Mouse (Mus musculus) midbrain, embryonic 15.5 days (tissue): Measurements from ENCODE around the gene 1500009C09Rik. TPM values are rescaled to one million over a fixed set of nuclear protein-coding genes. Genes with fewer than 3 reads are reported as not detected.
A peak's percentile ranks its signal among the peaks of the same experiment; 100 is the strongest.
"Not testable (repeated sequence)": the region's sequence is repeated elsewhere in the genome, so short reads cannot be mapped to it uniquely, and the experiment has no call there.

Experiments
- ATAC-seq: fragments of 200-750 bp; cut with Nextera tagmentation; replicated peaks from 2 replicates; pipeline ENCODE4 v1.8.0; 2017; ENCODE audit warnings: moderate TSS enrichment
- H3K27ac ChIP-seq: fragments of 300-500 bp; sonication (generic); 2 replicates; pipeline ENCODE4 v1.5.1; 2015; ENCODE audit warnings: mild to moderate bottlenecking, inconsistent platforms
- H3K27me3 ChIP-seq: fragments of 300-500 bp; sonication (generic); replicated peaks from 2 replicates; pipeline ENCODE4 v1.6.1; 2015; ENCODE audit warnings: inconsistent platforms
- H3K36me3 ChIP-seq: fragments of 300-500 bp; sonication (generic); replicated peaks from 2 replicates; pipeline ENCODE4 v1.6.1; 2015; ENCODE audit warnings: inconsistent platforms
- H3K4me1 ChIP-seq: fragments of 300-500 bp; sonication (generic); 2 replicates; pipeline ENCODE4 v1.6.1; 2015; ENCODE audit warnings: inconsistent platforms
- H3K4me2 ChIP-seq: fragments of 300-500 bp; sonication (generic); 2 replicates; pipeline ENCODE4 v1.6.1; 2015; ENCODE audit warnings: inconsistent platforms, mild to moderate bottlenecking, moderate library complexity
- H3K4me3 ChIP-seq: fragments of 300-500 bp; sonication (generic); 2 replicates; pipeline ENCODE4 v1.5.1; 2015; ENCODE audit warnings: mild to moderate bottlenecking, inconsistent platforms
- H3K9ac ChIP-seq: fragments of 300-500 bp; sonication (generic); 2 replicates; pipeline ENCODE4 v1.6.1; 2015; ENCODE audit warnings: mild to moderate bottlenecking, inconsistent platforms
- H3K9me3 ChIP-seq: fragments of 300-500 bp; sonication (generic); 2 replicates; pipeline ENCODE4 v1.6.1; 2016; ENCODE audit warnings: inconsistent platforms
- WGBS: fragments of 180-500 bp; shearing (Covaris S2); methylation state at CpG from one replicate; pipeline ENCODE4 v1.1.7; 2015; ENCODE audit warnings: mixed read lengths; 5-methylcytosine and 5-hydroxymethylcytosine counted together
- polyA plus RNA-seq: library from polyadenylated mRNA; unstranded; fragments of >200 nt; fragmentation: Nextera tagmentation; extraction: Ambion mirVana; gene quantifications from 2 replicates; pipeline ENCODE4 v1.2.1, GENCODE M21; 2015

The 1500009C09Rik gene
- polyA plus RNA-seq, 1 experiment from 2014 or later = 22.6 TPM

DNA sequence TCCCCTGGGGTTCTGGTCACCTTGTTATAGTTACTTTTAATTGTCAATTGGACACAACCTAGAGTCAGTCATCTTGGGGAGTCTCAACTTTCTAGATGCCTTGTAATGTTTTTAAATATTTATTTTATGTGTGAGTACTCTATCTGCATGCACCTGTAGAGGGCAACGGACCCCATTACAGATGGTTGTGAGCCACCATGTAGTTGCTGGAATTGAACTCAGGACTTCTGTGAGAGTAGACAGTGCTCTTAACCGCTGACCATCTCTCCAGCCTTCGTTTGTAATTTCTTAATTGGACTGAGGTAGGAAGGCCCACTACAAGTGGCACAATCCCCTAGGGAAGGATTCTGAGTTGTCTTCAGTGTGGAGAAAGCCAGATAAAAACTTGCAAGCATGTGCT, 8.9 kb upstream of the 1500009C09Rik start:
- H3K36me3 ChIP-seq = no peaks in the 10 kb centered on the region
- no peak overlapping the region; the same call in 1 of the 2 replicates for H3K9ac ChIP-seq
- H3K4me2 ChIP-seq = peak overlapping the region; percentile 84
- WGBS = 73% methylated on average over 3 of the region's 3 CpGs
- H3K4me3 ChIP-seq = peak overlapping the region; percentile 60
- H3K9me3 ChIP-seq = no peaks in the 10 kb centered on the region
- ATAC-seq = no peak
- no peak overlapping the region for H3K27ac ChIP-seq
- H3K27me3 ChIP-seq = no peaks in the 10 kb centered on the region
- H3K4me1 ChIP-seq = peaks cover 9% of the 10 kb centered on the region

DNA sequence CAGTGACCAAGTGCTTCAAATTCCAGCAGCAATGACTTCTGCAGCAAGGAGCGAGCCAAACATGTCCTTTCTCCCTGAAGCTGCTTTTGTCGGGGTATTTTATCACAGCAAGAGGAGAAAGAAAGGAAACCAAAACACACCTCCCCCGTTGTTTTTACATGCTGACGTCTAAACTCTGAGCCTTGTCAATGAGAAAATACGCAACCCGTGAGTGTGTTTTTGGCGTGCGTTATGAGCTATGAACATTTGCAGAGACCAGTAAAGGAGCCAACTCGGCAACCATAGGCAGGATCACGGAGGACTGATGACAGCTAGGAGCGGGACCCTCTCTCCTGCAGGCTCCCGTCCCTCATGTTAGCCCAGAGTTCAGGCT, 8.5 kb upstream of the 1500009C09Rik start:
- Histone ChIP-seq H3K27ac (0 out of 2 replicates have a peak overlapping the region, but pooled peaks have one; percentile 59), H3K36me3 (no peaks in the 10 kb centered on the region), H3K27me3 (no peaks in the 10 kb centered on the region), H3K4me1 (peaks cover 9% of the 10 kb centered on the region), H3K4me3 (peak overlapping the region; percentile 60), H3K4me2 (peak overlapping the region; percentile 84), H3K9me3 (no peaks in the 10 kb centered on the region), H3K9ac (peak overlapping the region; percentile 56)
- no peak for ATAC-seq
- WGBS = 8% methylated on average over 12 of the region's 12 CpGs

DNA sequence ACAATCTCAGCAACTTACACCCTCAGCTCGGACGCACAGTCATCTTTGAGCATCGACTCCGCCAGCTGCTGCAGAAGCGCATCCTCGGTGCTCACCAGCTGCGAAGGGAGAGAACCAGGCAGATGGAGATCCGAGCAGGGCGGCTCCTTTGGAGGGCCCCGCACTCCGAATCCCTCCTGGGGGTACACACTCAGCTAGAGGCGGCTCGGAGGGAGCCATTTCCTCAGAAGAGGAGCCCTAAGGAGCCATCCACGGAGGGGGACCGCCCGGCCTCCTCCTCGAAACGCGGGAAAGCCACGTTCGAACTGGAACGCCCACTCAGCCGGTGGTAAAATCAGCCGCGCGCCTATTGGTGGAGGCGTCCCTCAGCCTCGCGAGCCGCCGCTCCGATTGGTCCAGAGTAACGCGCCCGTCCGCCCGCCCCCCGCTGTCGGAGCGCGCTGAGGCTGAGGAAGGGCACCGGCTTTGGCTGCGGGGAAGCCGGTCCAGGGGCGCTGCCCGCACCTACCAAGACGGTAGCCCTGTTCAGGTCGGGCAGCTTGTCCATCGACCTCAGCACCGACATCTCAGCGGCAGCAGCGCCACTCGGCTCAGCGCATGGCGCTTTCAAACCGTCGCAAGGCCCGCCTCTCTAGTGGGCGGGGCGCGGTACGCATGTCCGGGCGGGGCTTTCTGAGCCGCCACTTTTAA, 7.9 kb upstream of the 1500009C09Rik start, which contains the start of gene Cenpm:
TSS of gene Cenpm (minus strand) at position 634 of the 690 bp plus-strand sequence.
- under 1% methylated on average over 65 of the region's 65 CpGs for WGBS

DNA sequence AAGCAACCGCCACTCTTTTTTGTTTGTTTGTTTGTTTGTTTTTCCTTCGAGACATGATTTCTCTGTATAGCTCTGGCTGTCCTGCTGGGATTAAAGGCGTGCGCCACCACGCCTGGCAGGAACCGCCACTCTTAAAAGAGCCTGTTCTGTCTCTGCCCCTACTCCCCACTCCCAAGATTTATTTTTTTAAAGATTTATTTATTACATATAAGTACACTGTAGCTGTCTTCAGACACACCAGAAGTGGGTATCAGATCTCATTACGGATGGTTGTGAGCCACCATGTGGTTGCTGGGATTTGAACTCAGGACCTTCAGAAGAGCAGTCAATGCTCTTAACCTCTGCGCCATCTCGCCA, 7.4 kb upstream of the 1500009C09Rik start:
- Histone ChIP-seq H3K4me3 (peak overlapping the region; percentile 60), H3K27ac (peak overlapping the region; percentile 59; the same call in 1 of the 2 replicates), H3K4me2 (peak overlapping the region; percentile 84)
- not testable (repeated sequence) for H3K4me1 ChIP-seq, H3K9ac ChIP-seq, H3K36me3 ChIP-seq, H3K27me3 ChIP-seq, H3K9me3 ChIP-seq
- peak; percentile 49; the same call in 1 of the 2 replicates for ATAC-seq
- WGBS = 22% methylated on average over 9 of the region's 9 CpGs

More for the DNA sequence above, 7.9 kb upstream of the 1500009C09Rik start, which contains the start of gene Cenpm:
- Histone ChIP-seq H3K9me3 (no peaks in the 10 kb centered on the region), H3K36me3 (no peaks in the 10 kb centered on the region), H3K27ac (peak within 1 kb of the TSS; percentile 59), H3K4me2 (peak within 1 kb of the TSS; percentile 84), H3K27me3 (no peaks in the 10 kb centered on the region), H3K4me1 (peaks cover 9% of the 10 kb centered on the region), H3K9ac (peak within 1 kb of the TSS; percentile 56), H3K4me3 (peak within 1 kb of the TSS; percentile 60)
- peak; percentile 98 for ATAC-seq

DNA sequence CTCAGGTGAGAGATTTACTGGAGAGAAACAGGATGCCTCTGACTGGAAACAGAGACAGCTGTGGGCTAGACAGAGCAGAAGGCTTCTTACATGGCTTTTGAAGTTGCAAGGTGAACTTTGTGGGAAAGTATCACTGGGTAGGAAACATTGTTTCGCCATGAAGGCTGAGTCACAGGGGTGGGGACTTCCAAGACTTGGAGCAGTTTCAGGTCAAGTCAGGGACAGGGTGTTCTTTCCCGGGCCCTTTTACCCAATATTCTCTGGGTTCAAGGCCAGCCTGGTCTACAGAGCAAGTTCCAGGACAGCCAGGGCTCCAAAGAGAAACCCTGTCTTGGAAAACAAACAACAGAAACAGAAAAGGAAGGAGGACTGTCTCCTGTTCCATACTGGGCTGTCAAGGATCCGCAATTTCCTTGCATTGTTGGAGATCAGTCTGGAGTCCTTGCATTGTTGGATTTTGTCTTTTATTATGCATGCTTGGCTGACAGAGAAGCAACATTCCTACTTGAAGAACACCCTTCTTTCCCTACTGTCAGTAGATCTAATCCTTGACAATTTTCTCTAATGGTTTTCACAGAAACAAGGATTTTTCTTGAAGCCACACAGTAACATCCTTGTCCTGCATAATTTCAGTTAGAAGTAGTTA, 4.9 kb upstream of the 1500009C09Rik start:
- Histone ChIP-seq H3K4me3 (no peak overlapping the region), H3K9me3 (no peaks in the 10 kb centered on the region), H3K4me2 (no peak overlapping the region), H3K4me1 (peaks cover 9% of the 10 kb centered on the region), H3K27ac (no peak overlapping the region), H3K36me3 (no peaks in the 10 kb centered on the region), H3K27me3 (no peaks in the 10 kb centered on the region), H3K9ac (no peak overlapping the region)
- no peak for ATAC-seq
- 79% methylated on average over 3 of the region's 3 CpGs for WGBS

DNA sequence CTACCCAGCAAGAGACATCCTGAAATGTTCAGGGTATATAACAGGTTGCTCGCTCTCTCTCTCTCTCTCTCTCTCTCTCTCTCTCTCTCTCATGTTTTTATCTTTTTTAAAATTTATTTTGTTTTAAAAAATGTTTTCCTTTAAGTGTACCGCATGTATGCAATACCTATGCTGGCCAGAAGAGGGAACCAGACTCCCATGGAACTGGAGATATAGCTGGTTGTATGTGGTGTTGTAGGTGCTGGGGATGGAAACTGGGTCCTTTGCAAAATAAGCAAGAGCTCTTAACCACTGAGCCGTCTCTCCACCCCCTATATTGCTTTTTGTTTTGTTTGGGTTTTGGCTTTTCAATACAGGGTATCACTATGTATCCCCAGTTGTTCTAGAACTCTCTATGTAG, 618 bp upstream of the 1500009C09Rik start:
- Histone ChIP-seq H3K9ac (no peak overlapping the region), H3K27ac (no peak overlapping the region), H3K4me3 (no peak overlapping the region), H3K9me3 (no peaks in the 10 kb centered on the region), H3K4me1 (peaks cover 15% of the 10 kb centered on the region), H3K4me2 (no peak overlapping the region), H3K27me3 (no peaks in the 10 kb centered on the region), H3K36me3 (no peaks in the 10 kb centered on the region)
- WGBS = 100% methylated on average over 3 of the region's 3 CpGs
- ATAC-seq = no peak

DNA sequence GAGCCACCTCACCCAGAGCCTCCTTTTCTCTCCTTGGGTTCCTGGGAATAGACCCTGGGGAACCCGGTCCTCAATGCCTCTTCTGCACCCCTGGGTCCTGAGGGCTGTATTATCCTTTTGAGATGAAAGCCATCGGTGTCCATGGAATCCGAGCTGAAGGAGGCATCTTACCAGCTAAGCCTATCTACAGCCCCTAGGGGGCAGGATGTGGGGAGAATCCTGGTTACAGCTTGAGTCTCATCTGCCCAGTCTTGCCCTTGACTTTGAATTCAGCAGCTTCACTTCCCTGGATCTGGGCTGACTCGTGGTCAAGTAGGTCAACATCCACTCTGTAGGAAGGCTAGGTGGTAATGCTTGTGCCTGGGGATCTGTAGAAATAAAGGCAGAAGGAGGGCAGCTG, 3.1 kb downstream of the 1500009C09Rik start:
- ATAC-seq = peak; percentile 10
- H3K4me3 ChIP-seq = no peak overlapping the region; the same call in 1 of the 2 replicates
- peak overlapping the region; percentile 63 for H3K4me2 ChIP-seq
- H3K9ac ChIP-seq = no peak overlapping the region
- no peaks in the 10 kb centered on the region for H3K9me3 ChIP-seq
- H3K27me3 ChIP-seq = no peaks in the 10 kb centered on the region
- 44% methylated on average over 4 of the region's 4 CpGs for WGBS
- H3K27ac ChIP-seq = peak overlapping the region; percentile 89
- peaks cover 31% of the 10 kb centered on the region for H3K4me1 ChIP-seq
- no peaks in the 10 kb centered on the region for H3K36me3 ChIP-seq

DNA sequence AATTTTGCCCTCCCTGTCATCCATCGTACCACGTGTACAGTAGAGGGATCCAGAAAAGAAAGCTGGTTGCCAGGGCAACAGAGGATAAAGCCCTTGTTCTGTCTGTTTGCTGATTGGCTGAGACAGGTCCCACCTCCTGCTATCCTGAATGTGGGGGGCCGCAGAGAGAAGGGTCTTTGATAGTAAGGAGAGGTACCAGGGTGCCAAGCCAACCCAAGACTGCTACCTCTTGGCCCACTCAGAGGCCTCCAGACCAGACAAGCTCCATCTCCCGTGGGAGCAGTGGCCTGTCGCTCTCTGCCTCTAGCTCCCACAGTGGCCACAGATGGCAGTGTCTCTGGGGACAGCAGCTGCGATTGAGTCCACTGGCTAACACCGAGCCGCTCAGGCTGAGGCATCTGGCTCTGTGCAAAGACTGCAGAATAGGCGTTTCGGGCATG, 3.8 kb downstream of the 1500009C09Rik start:
- ATAC-seq = peak; percentile 94
- WGBS = 1% methylated on average over 10 of the region's 10 CpGs

DNA sequence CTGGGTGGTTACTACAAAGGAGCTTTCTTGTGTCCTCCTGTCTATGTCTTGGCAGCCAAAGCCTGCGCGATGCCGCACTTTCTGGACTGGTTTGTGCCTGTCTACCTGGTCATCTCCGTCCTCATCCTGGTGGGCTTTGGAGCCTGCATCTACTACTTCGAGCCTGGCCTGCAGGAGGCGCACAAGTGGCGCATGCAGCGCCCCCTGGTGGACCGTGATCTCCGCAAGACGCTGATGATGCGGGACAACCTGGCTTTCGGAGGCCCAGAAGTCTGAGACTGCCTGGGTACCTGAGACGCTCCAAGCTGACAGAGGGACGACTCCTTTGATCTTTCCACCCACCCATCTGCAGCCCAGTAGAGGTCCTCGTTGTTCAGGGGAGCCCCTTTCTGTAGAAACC, 7.3 kb downstream of the 1500009C09Rik start:
- H3K4me1 ChIP-seq = peaks cover 31% of the 10 kb centered on the region
- 12% methylated on average over 16 of the region's 16 CpGs for WGBS
- no peak for ATAC-seq
- H3K9ac ChIP-seq = no peak overlapping the region
- no peaks in the 10 kb centered on the region for H3K36me3 ChIP-seq
- H3K27ac ChIP-seq = no peak overlapping the region
- H3K9me3 ChIP-seq = no peaks in the 10 kb centered on the region
- no peaks in the 10 kb centered on the region for H3K27me3 ChIP-seq
- no peak overlapping the region for H3K4me2 ChIP-seq
- H3K4me3 ChIP-seq = no peak overlapping the region

More for the DNA sequence above, 3.8 kb downstream of the 1500009C09Rik start:
- H3K4me1 ChIP-seq = peaks cover 31% of the 10 kb centered on the region
- no peaks in the 10 kb centered on the region for H3K36me3 ChIP-seq
- peak overlapping the region; percentile 89 for H3K27ac ChIP-seq
- H3K4me2 ChIP-seq = peak overlapping the region; percentile 63
- H3K9ac ChIP-seq = peak overlapping the region; percentile 66
- no peaks in the 10 kb centered on the region for H3K27me3 ChIP-seq
- no peaks in the 10 kb centered on the region for H3K9me3 ChIP-seq
- H3K4me3 ChIP-seq = peak overlapping the region; percentile 53

DNA sequence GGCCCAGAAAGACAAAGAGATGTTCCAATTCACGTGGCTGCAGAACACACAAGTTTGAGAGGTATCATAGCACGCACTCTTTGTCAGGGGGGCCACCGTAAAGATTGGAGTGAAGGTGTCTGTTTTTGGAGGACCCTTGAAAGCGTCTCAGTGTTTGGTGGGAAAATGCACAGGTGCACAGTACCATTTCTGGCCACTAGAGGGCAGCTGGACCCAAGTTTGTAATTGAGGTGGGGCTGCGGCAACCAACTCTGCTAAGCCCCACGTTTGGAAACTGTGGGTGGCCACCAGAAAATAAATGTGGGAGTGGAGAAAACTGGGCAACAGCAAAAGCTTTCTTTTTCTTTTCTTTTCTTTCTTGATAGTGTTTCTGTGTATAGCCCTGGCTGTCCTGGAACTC, 14.2 kb downstream of the 1500009C09Rik start:
- Histone ChIP-seq H3K9ac (no peak overlapping the region), H3K4me2 (no peak overlapping the region), H3K27me3 (no peaks in the 10 kb centered on the region), H3K4me3 (no peak overlapping the region), H3K36me3 (no peaks in the 10 kb centered on the region), H3K9me3 (no peaks in the 10 kb centered on the region), H3K4me1 (peaks cover 23% of the 10 kb centered on the region), H3K27ac (no peak overlapping the region)
- 12% methylated on average over 6 of the region's 6 CpGs for WGBS
- no peak for ATAC-seq

DNA sequence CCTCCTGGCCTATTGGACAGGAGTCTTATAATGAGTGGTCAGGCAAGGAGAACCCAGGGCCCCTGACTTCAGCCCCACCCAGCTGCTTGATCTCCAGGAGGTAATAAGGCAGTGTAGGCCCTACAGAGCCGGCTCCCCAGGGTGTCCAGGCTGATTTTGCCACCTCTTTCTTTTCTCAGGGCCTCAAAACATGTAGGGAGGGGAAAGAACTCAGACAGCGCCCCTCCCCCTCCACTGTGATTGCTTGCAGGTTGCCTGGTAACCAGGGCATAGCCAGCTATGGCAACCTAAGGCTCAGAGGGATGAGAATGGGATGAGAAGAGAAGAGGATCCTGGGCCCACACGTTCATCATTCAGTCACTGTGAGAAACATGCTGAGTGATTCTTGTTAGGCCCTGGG, 16.0 kb downstream of the 1500009C09Rik start:
- peaks cover 28% of the 10 kb centered on the region for H3K4me1 ChIP-seq
- peak; percentile 54; the same call in 1 of the 2 replicates for ATAC-seq
- 0 out of 2 replicates have a peak, but pooled peaks cover 3% of the 10 kb centered on the region for H3K27me3 ChIP-seq
- no peak overlapping the region for H3K4me2 ChIP-seq
- no peaks in the 10 kb centered on the region for H3K36me3 ChIP-seq
- WGBS = 12% methylated on average over 3 of the region's 3 CpGs
- H3K9me3 ChIP-seq = no peaks in the 10 kb centered on the region
- no peak overlapping the region for H3K4me3 ChIP-seq
- H3K9ac ChIP-seq = no peak overlapping the region
- H3K27ac ChIP-seq = peak overlapping the region; percentile 66

DNA sequence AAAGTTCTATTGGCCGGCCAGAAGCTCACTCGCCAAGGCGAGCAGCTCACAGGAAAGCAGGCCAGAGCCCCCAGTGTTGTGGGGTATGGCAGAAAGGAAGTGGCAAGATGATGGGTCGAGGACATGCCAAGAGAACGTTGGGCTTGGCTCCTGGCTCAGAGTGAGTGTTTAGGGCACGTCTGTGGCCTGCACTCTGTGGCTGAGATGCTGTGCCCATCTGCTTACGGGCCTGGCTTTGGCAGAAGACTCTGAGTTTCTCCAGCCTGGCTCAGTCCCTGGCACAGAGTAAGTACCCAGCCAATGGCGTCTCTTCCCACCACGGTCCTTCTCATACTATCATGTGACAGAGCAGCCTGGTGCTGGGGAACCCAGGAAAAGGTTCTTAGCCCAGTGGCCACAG, 16.6 kb downstream of the 1500009C09Rik start:
- Histone ChIP-seq H3K36me3 (no peaks in the 10 kb centered on the region), H3K4me3 (no peak overlapping the region), H3K27ac (peak overlapping the region; percentile 66), H3K9ac (no peak overlapping the region; the same call in 1 of the 2 replicates), H3K27me3 (0 out of 2 replicates have a peak, but pooled peaks cover 3% of the 10 kb centered on the region), H3K4me2 (no peak overlapping the region), H3K9me3 (no peaks in the 10 kb centered on the region), H3K4me1 (peaks cover 30% of the 10 kb centered on the region)
- 78% methylated on average over 9 of the region's 9 CpGs for WGBS
- ATAC-seq = no peak
